Mouse (Mus musculus) MEL (cell line): Measurements from ENCODE around the gene Flywch1. TPM values are rescaled to one million over a fixed set of nuclear protein-coding genes. Genes with fewer than 3 reads are reported as not detected.
"Not testable (repeated sequence)": the region's sequence is repeated elsewhere in the genome, so short reads cannot be mapped to it uniquely, and the experiment has no call there.

Source experiments
- DNase-seq: peaks from one replicate; pipeline ENCODE4 v3.0.0; 2011; ENCODE audit warnings: low read depth, low spot score
- H3K27ac ChIP-seq: 2 replicates; pipeline ENCODE4 v1.5.1; 2012; ENCODE audit warnings: low read depth, mild to moderate bottlenecking, control low read depth, low read length, moderate library complexity; ENCODE audit not compliant: control insufficient read depth
- H3K27me3 ChIP-seq, 2 experiments: fragments of 150-350 bp in 1 of 2; sonication (generic) in 1 of 2; 2 replicates each; pipeline ENCODE4 v1.6.1; 2012; ENCODE audit warnings: low read length in 2 of 2, mild to moderate bottlenecking in 2 of 2, improper control_type of control experiment in 1 of 2, moderate library complexity in 1 of 2; ENCODE audit not compliant: insufficient read depth in 2 of 2, control insufficient read depth in 1 of 2
- H3K36me3 ChIP-seq, 2 experiments: 2 replicates each; pipeline ENCODE4 v1.6.1; 2012 to 2014; ENCODE audit warnings: low read length in 2 of 2, improper control_type of control experiment in 1 of 2, inconsistent platforms in 1 of 2, mild to moderate bottlenecking in 1 of 2; ENCODE audit not compliant: insufficient read depth in 2 of 2, control insufficient read depth in 1 of 2
- H3K4me1 ChIP-seq, 2 experiments: fragments of 150-350 bp in 1 of 2; sonication (generic) in 1 of 2; 2 replicates each; pipeline ENCODE4 v1.6.1; 2012; ENCODE audit warnings: low read length in 2 of 2, improper control_type of control experiment in 1 of 2, mild to moderate bottlenecking in 1 of 2; ENCODE audit not compliant: insufficient read depth in 2 of 2, control insufficient read depth in 1 of 2
- H3K4me3 ChIP-seq, 2 experiments: fragments of 150-350 bp in 1 of 2; sonication (generic) in 1 of 2; 2 replicates each; pipeline ENCODE4 v1.5.1; 2012; ENCODE audit warnings: low read depth in 2 of 2, low read length in 2 of 2, mild to moderate bottlenecking in 2 of 2, moderate library complexity in 2 of 2, control low read depth in 1 of 2, improper control_type of control experiment in 1 of 2; ENCODE audit not compliant: control insufficient read depth in 1 of 2, insufficient read depth in 1 of 2
- H3K79me2 ChIP-seq: 2 replicates; pipeline ENCODE4 v1.6.1; 2012; ENCODE audit warnings: mild to moderate bottlenecking, low read length, moderate library complexity; ENCODE audit not compliant: control insufficient read depth, poor library complexity, insufficient read depth
- H3K9ac ChIP-seq: 2 replicates; pipeline ENCODE4 v1.6.1; 2012; ENCODE audit warnings: low read depth, mild to moderate bottlenecking, control low read depth, low read length, moderate library complexity; ENCODE audit not compliant: control insufficient read depth, poor library complexity, severe bottlenecking
- H3K9me3 ChIP-seq: fragments of 150-350 bp; sonication (generic); replicated peaks from 2 replicates; pipeline ENCODE4 v1.6.1; 2012; ENCODE audit warnings: mild to moderate bottlenecking, low read length, improper control_type of control experiment, moderate library complexity; ENCODE audit not compliant: insufficient read depth
- BHLHE40 ChIP-seq: IDR thresholded peaks from 2 replicates; pipeline ENCODE4 v1.6.1; 2012; ENCODE audit warnings: low read depth, mild to moderate bottlenecking, inconsistent platforms, low read length, improper control_type of control experiment, borderline replicate concordance
- CHD2 ChIP-seq: IDR thresholded peaks from 2 replicates; pipeline ENCODE4 v1.6.1; 2011; ENCODE audit warnings: low read length, improper control_type of control experiment
- CTCF ChIP-seq, 3 experiments: IDR thresholded peaks in 2 of 3; conservative IDR thresholded peaks in 1 of 3; 2 replicates each; pipeline ENCODE4 v1.5.1; 2011 to 2012; ENCODE audit warnings: low read length in 3 of 3, low read depth in 2 of 3, mild to moderate bottlenecking in 2 of 3, improper control_type of control experiment in 1 of 3, inconsistent platforms in 1 of 3, mixed read lengths in 1 of 3, moderate library complexity in 1 of 3; ENCODE audit not compliant: control insufficient read depth in 1 of 3, insufficient read depth in 1 of 3, poor library complexity in 1 of 3, severe bottlenecking in 1 of 3
- E2F4 ChIP-seq: IDR thresholded peaks from 2 replicates; pipeline ENCODE4 v1.6.1; 2011; ENCODE audit warnings: low read depth, low read length, improper control_type of control experiment, borderline replicate concordance
- EP300 ChIP-seq, 2 experiments: IDR thresholded peaks; 2 replicates each; pipeline ENCODE4 v1.6.1; 2011; ENCODE audit warnings: improper control_type of control experiment in 2 of 2, low read length in 2 of 2, low read depth in 1 of 2, mild to moderate bottlenecking in 1 of 2
- ETS1 ChIP-seq: IDR thresholded peaks from 2 replicates; pipeline ENCODE4 v1.6.1; 2012; ENCODE audit warnings: low read depth, mild to moderate bottlenecking, inconsistent platforms, low read length, improper control_type of control experiment, moderate library complexity
- GABPA ChIP-seq: IDR thresholded peaks from 2 replicates; pipeline ENCODE4 v1.6.1; 2012; ENCODE audit warnings: low read depth, mild to moderate bottlenecking, inconsistent platforms, low read length, improper control_type of control experiment, moderate library complexity
- GATA1 ChIP-seq: IDR thresholded peaks from 2 replicates; pipeline ENCODE4 v1.6.1; 2011; ENCODE audit warnings: low read depth, low read length, improper control_type of control experiment
- MAZ ChIP-seq: IDR thresholded peaks from 2 replicates; pipeline ENCODE4 v1.6.1; 2012; ENCODE audit warnings: low read depth, mild to moderate bottlenecking, inconsistent platforms, low read length, improper control_type of control experiment
- MYC ChIP-seq: IDR thresholded peaks from 2 replicates; pipeline ENCODE4 v1.6.1; 2011; ENCODE audit warnings: low read depth, mild to moderate bottlenecking, low read length, improper control_type of control experiment, moderate library complexity
- NRF1 ChIP-seq: IDR thresholded peaks from 2 replicates; pipeline ENCODE4 v1.6.1; 2014; ENCODE audit warnings: low read depth, mild to moderate bottlenecking, inconsistent platforms, low read length, improper control_type of control experiment, moderate library complexity; ENCODE audit not compliant: poor library complexity, insufficient read depth, severe bottlenecking
- POLR2A ChIP-seq, 2 experiments: IDR thresholded peaks; 2 replicates each; pipeline ENCODE4 v1.6.1; 2011 to 2012; ENCODE audit warnings: low read length in 2 of 2, mild to moderate bottlenecking in 2 of 2, control low read depth in 1 of 2, improper control_type of control experiment in 1 of 2, low read depth in 1 of 2, moderate library complexity in 1 of 2; ENCODE audit not compliant: control insufficient read depth in 1 of 2, insufficient read depth in 1 of 2, poor library complexity in 1 of 2
- RCOR1 ChIP-seq: IDR thresholded peaks from 2 replicates; pipeline ENCODE4 v1.6.1; 2012; ENCODE audit warnings: low read depth, mild to moderate bottlenecking, inconsistent platforms, low read length, improper control_type of control experiment
- SIN3A ChIP-seq: IDR thresholded peaks from 2 replicates; pipeline ENCODE4 v1.6.1; 2012; ENCODE audit warnings: low read length, improper control_type of control experiment, inconsistent platforms
- TAL1 ChIP-seq: IDR thresholded peaks from 2 replicates; pipeline ENCODE4 v1.6.1; 2012; ENCODE audit warnings: mild to moderate bottlenecking, inconsistent platforms, low read length, moderate library complexity, mixed read lengths
- TCF12 ChIP-seq: IDR thresholded peaks from 2 replicates; pipeline ENCODE4 v1.6.1; 2014; ENCODE audit warnings: low read depth, mild to moderate bottlenecking, inconsistent platforms, low read length, improper control_type of control experiment, moderate library complexity
- USF2 ChIP-seq, 2 experiments: IDR thresholded peaks; 2 replicates each; pipeline ENCODE4 v1.6.1; 2011 to 2012; ENCODE audit warnings: improper control_type of control experiment in 2 of 2, low read length in 2 of 2, borderline replicate concordance in 1 of 2, inconsistent platforms in 1 of 2, low read depth in 1 of 2, mild to moderate bottlenecking in 1 of 2; ENCODE audit not compliant: insufficient read depth in 1 of 2
- polyA plus RNA-seq, 2 experiments: library from polyadenylated mRNA; stranded (reverse) in 1 of 2; unstranded in 1 of 2; fragments of >175 nt in 1 of 2; fragments of >200 nt in 1 of 2; gene quantifications; 2 replicates each; pipeline versions ENCODE4 v1.2.1 to v1.2.4; 2012; ENCODE audit warnings: low replicate concordance in 2 of 2, low read depth in 1 of 2; ENCODE audit not compliant: insufficient read length in 2 of 2, insufficient read depth in 1 of 2, missing spikeins in 1 of 2
- total RNA-seq: library from RNA; depleted of rRNA; stranded (reverse); fragments of 300-350 nt; gene quantifications from 2 replicates; pipeline ENCODE4 v1.2.3, GENCODE M21; 2012

The Flywch1 gene
- total and polyA plus RNA-seq, 3 experiments: 15.3 to 29.7 TPM; not detected in 1

DNA sequence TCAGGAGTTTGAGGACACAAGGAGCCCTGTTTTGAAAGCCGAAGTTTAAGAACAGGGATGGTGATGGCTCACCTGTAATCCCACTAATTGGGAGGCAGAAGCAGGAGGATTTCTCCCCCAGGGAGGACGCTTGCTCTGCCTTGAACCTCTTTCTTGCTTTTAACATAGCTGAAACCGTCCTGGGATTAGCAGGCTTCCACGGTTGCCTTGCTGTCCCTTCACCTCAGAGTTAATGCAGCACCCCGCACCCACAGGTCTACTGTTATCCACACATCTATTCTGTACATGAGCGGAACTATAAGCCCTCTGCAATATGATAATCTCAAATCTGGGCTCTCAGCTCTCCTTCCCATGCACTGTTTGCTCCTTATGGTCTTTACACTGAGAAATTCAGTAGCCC is 2.3 kb upstream of the Flywch1 start:
- Histone ChIP-seq H3K9ac (no peak overlapping the region), H3K27me3 (no peaks in the 10 kb centered on the region; a peak in 2 of 4 replicates), H3K4me1 (peaks cover 0 to 2% of the 10 kb centered on the region in 2 experiments; a peak in 1 of 4 replicates), H3K79me2 (peaks cover 2% of the 10 kb centered on the region; the same call in 1 of the 2 replicates), H3K4me3 (no peak overlapping the region), H3K27ac (no peak overlapping the region), H3K9me3 (no peaks in the 10 kb centered on the region), H3K36me3 (peaks cover 0 to 6% of the 10 kb centered on the region in 2 experiments; a peak in 2 of 4 replicates)
- TF ChIP-seq MAZ (no peak), USF2 (IDR thresholded peaks at IDR 0.05; ENCODE audit: borderline replicate concordance in 1 of 2, insufficient read depth in 1 of 2, low read depth in 1 of 2, low read length in 2 of 2) (no peak), POLR2A (IDR thresholded peaks at IDR 0.05; ENCODE audit: control insufficient read depth in 1 of 2, insufficient read depth in 1 of 2, low read depth in 1 of 2, low read length in 2 of 2, poor library complexity in 1 of 2) (no peak), EP300 (IDR thresholded peaks at IDR 0.05; ENCODE audit: low read depth in 1 of 2, low read length in 2 of 2) (no peak)
- no peak for DNase-seq

DNA sequence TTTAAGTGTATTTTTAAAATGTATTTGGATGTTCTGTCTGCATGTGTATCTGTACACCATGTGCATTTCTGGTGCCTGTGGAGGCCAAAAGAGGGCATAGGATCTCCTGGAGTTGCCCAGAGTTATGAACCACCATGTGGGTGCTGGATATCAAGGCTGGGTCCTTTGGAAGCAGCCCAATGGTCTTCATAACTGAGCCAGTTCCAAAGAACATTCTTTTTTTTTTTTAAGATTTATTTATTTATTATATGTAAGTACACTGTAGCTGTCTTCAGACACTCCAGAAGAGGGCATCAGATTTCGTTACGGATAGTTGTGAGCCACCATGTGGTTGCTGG is 786 bp upstream of the Flywch1 start:
- H3K27me3 ChIP-seq, H3K4me1 ChIP-seq, H3K9ac ChIP-seq, H3K9me3 ChIP-seq, H3K36me3 ChIP-seq, DNase-seq, H3K79me2 ChIP-seq, H3K27ac ChIP-seq, H3K4me3 ChIP-seq: not testable (repeated sequence)

DNA sequence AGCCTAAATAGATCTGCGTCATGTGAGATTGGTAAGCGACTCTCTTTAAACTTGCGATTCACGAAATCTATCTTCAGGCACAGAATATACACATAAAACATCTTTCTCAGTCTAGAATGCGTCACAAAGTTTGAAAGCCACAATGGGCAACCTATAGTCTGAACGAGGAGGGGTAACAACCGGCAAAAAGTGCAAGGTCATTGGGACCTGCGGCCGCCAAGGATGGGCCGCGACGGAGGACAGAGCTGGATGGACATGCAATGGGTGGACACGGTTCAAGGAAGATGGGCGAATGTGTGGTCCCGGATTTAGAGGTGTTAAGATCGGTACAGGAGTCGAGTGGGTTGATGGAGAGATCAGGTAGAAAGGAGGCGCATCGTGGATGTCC is 512 bp downstream of the Flywch1 start:
- peak; percentile 54 for DNase-seq
- H3K27me3 ChIP-seq: no peaks in the 10 kb centered on the region
- peak overlapping the region; percentile 50 to 83 for H3K4me3 ChIP-seq
- H3K27ac ChIP-seq: no peak overlapping the region
- peaks cover 0 to 6% of the 10 kb centered on the region in 2 experiments; a peak in 2 of 4 replicates for H3K36me3 ChIP-seq
- H3K9me3 ChIP-seq: no peaks in the 10 kb centered on the region
- TF ChIP-seq TCF12 (no peak), BHLHE40 (no peak)
- H3K4me1 ChIP-seq: peaks cover 0 to 2% of the 10 kb centered on the region in 2 experiments; a peak in 1 of 4 replicates
- peaks cover 2% of the 10 kb centered on the region; the same call in 1 of the 2 replicates for H3K79me2 ChIP-seq
- H3K9ac ChIP-seq: peak overlapping the region; percentile 87

DNA sequence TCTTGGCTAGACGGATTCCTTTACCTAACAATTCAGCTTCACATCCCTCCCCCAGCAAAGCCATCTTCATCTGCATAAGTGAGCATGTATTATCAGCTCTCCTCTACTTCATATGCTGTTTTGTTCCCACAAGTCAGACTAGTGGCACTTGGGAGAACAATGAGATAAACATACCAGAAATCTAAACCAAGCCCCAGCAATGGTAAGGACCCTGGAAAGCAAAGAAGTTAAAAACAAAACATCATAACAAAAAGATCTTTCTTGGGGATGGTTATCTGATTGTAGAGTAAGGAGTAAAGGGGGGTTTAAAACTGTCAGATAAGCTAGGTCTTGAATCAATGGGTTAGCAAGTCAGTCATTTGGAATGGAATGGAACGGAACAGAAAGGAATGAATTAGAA is 909 bp downstream of the Flywch1 start:
- peak; percentile 57 for DNase-seq
- Histone ChIP-seq H3K4me3 (peak overlapping the region; percentile 50 to 83), H3K27ac (no peak overlapping the region), H3K9ac (peak overlapping the region; percentile 87), H3K9me3 (no peaks in the 10 kb centered on the region), H3K36me3 (peaks cover 0 to 6% of the 10 kb centered on the region in 2 experiments; a peak in 2 of 4 replicates), H3K4me1 (peaks cover 0 to 2% of the 10 kb centered on the region in 2 experiments; a peak in 1 of 4 replicates)
- TF ChIP-seq GATA1: peak; percentile 39; the same call in 1 of the 2 replicates
- no peak for TF ChIP-seq CHD2
- no peak for TF ChIP-seq MYC
- TF ChIP-seq CTCF (IDR thresholded peaks at IDR 0.05 in 2 of 3, conservative IDR thresholded peaks at IDR 0.05 in 1 of 3; ENCODE audit: control insufficient read depth in 1 of 3, insufficient read depth in 1 of 3, low read depth in 2 of 3, low read length in 3 of 3, poor library complexity in 1 of 3, severe bottlenecking in 1 of 3): no peak
- no peak for TF ChIP-seq GABPA
- TF ChIP-seq USF2 (IDR thresholded peaks at IDR 0.05; ENCODE audit: borderline replicate concordance in 1 of 2, insufficient read depth in 1 of 2, low read depth in 1 of 2, low read length in 2 of 2): no peak
- TF ChIP-seq NRF1: no peak
- TF ChIP-seq SIN3A: peak; percentile 55; the same call in 1 of the 2 replicates
- no peak for TF ChIP-seq E2F4
- TF ChIP-seq TAL1: no peak
- TF ChIP-seq RCOR1: no peak
- no peak for TF ChIP-seq ETS1
- TF ChIP-seq, all 39 proteins: peak for 2
- Histone ChIP-seq H3K27me3 (no peaks in the 10 kb centered on the region), H3K79me2 (peaks cover 2% of the 10 kb centered on the region; the same call in 1 of the 2 replicates)
